Mouse (Mus musculus) small intestine, adult 2 months (tissue): Measurements from ENCODE around the gene Dock9. TPM values are rescaled to one million over a fixed set of nuclear protein-coding genes. Genes with fewer than 3 reads are reported as not detected.

Experiments
- H3K27ac ChIP-seq: fragments of 200-500 bp; 2 replicates; pipeline ENCODE4 v1.5.1; 2012; ENCODE audit warnings: low read depth, low read length, control low read depth, inconsistent platforms; ENCODE audit not compliant: insufficient read depth
- H3K27me3 ChIP-seq: fragments of 200-500 bp; 2 replicates; pipeline ENCODE4 v1.6.1; 2012; ENCODE audit warnings: mild to moderate bottlenecking, moderate library complexity, low read length, inconsistent platforms; ENCODE audit not compliant: control insufficient read depth, insufficient read depth
- H3K36me3 ChIP-seq: fragments of 200-500 bp; 2 replicates; pipeline ENCODE4 v1.6.1; 2012; ENCODE audit warnings: mild to moderate bottlenecking, low read length, control low read depth, inconsistent platforms; ENCODE audit not compliant: control insufficient read depth, insufficient read depth
- H3K4me1 ChIP-seq: fragments of 200-500 bp; 2 replicates; pipeline ENCODE4 v1.6.1; 2012; ENCODE audit warnings: low read length, inconsistent platforms, mixed read lengths; ENCODE audit not compliant: control insufficient read depth, insufficient read depth, insufficient read length
- H3K4me3 ChIP-seq: fragments of 200-500 bp; 2 replicates; pipeline ENCODE4 v1.5.1; 2012; ENCODE audit warnings: low read depth, mild to moderate bottlenecking, control low read depth, inconsistent platforms, low read length, moderate library complexity
- CTCF ChIP-seq: fragments of 200-500 bp; IDR thresholded peaks from 2 replicates; pipeline ENCODE4 v1.5.1; 2012; ENCODE audit warnings: low read depth, mild to moderate bottlenecking, control low read depth, inconsistent platforms, low read length, moderate library complexity, mixed read lengths; ENCODE audit not compliant: insufficient replicate concordance, insufficient read length; ENCODE audit errors: extremely low read depth
- POLR2A ChIP-seq: fragments of 200-500 bp; IDR thresholded peaks from 2 replicates; pipeline ENCODE4 v1.6.1; 2012; ENCODE audit warnings: low read depth, mild to moderate bottlenecking, control low read depth, inconsistent platforms, low read length, moderate library complexity
- WGBS: fragments of 180-500 bp; shearing (Covaris S2); methylation state at CpG from one replicate; pipeline ENCODE4 v1.1.7; 2018; 5-methylcytosine and 5-hydroxymethylcytosine counted together
- polyA plus RNA-seq: library from polyadenylated mRNA; depleted of rRNA; stranded (reverse); fragments of >200 nt; gene quantifications from 2 replicates; pipeline ENCODE4 v1.2.3, GENCODE M21; 2012

Gene Dock9
- polyA plus RNA-seq, 1 experiment = 5.7 TPM

GRCm38 (mm10) chr14:121654416-121654967 lies 143.1 kb downstream of the Dock9 start:
- 63% methylated on average over 7 of the region's 7 CpGs for WGBS
- Histone ChIP-seq H3K4me3 (no peak overlapping the region), H3K27me3 (no peaks in the 10 kb centered on the region), H3K27ac (peak overlapping the region; percentile 34; the same call in 1 of the 2 replicates), H3K4me1 (no peaks in the 10 kb centered on the region), H3K36me3 (0 out of 2 replicates have a peak, but pooled peaks cover 1% of the 10 kb centered on the region)
- TF ChIP-seq CTCF (no peak), POLR2A (no peak)

DNA sequence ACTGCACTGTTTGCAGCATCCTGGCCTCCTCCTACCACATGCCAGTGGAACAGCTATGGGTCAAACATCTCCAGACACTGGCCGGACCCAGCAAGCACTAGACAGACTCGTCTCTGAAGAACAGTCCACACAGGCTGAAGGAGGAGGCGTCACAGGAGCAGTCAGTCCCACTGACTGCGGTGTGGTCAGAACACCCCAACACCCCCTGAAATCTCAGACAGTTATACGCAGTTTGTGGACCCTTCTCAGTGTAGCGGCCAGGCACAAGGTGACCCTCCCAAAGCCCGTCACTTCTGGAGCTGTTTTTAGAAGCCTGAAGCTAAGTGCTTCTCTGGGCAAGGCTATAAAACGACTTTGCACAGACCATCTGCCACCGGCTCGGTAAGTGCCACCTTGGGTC lies 143.9 kb downstream of the Dock9 start:
- H3K27me3 ChIP-seq = no peaks in the 10 kb centered on the region
- no peak overlapping the region for H3K4me3 ChIP-seq
- 84% methylated on average over 10 of the region's 10 CpGs for WGBS
- H3K27ac ChIP-seq = no peak overlapping the region
- H3K4me1 ChIP-seq = no peaks in the 10 kb centered on the region
- TF ChIP-seq CTCF (no peak), POLR2A (no peak)
- 0 out of 2 replicates have a peak, but pooled peaks cover 1% of the 10 kb centered on the region for H3K36me3 ChIP-seq

DNA sequence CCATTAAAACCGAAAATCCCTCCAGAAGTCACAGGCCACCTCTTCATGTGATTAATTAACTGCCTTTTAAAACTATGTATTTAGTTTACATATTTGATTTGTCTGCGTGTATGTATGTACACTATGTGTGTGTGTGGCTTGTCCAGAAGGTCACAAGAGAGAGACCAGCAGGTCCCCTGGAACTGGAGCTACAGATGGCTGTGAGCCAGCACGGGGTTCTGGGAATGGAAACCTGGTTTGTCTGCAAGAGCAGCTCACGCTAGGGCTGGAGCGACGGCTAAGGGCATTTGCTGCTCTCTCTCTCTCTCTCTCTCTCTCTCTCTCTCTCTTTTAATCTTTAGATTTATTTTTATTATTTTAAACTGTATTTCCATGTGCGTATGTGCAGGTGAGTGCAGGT lies 144.4 kb downstream of the Dock9 start:
- no peaks in the 10 kb centered on the region for H3K27me3 ChIP-seq
- H3K4me3 ChIP-seq = no peak overlapping the region
- no peak overlapping the region for H3K27ac ChIP-seq
- H3K4me1 ChIP-seq = no peaks in the 10 kb centered on the region
- TF ChIP-seq POLR2A (no peak), CTCF (no peak)
- WGBS = 89% methylated on average over 7 of the region's 7 CpGs
- 0 out of 2 replicates have a peak, but pooled peaks cover 1% of the 10 kb centered on the region for H3K36me3 ChIP-seq

- no peak for TF ChIP-seq CTCF
- no peak for TF ChIP-seq POLR2A
- H3K27ac ChIP-seq = 0 out of 2 replicates have a peak overlapping the region, but pooled peaks have one; percentile 23
Measured at GRCm38 (mm10) chr14:121648581-121649060, 149.0 kb downstream of the Dock9 start.

GRCm38 (mm10) chr14:121647693-121648092 lies 149.9 kb downstream of the Dock9 start:
- no peaks in the 10 kb centered on the region for H3K4me1 ChIP-seq
- H3K36me3 ChIP-seq = 0 out of 2 replicates have a peak, but pooled peaks cover 1% of the 10 kb centered on the region
- 70% methylated on average over 6 of the region's 6 CpGs for WGBS
- no peak for TF ChIP-seq CTCF
- no peak for TF ChIP-seq POLR2A
- no peak overlapping the region for H3K27ac ChIP-seq
- no peaks in the 10 kb centered on the region for H3K27me3 ChIP-seq
- no peak overlapping the region for H3K4me3 ChIP-seq

More at GRCm38 (mm10) chr14:121648581-121649060, 149.0 kb downstream of the Dock9 start:
- no peaks in the 10 kb centered on the region for H3K4me1 ChIP-seq
- no peak overlapping the region for H3K4me3 ChIP-seq
- WGBS = 72% methylated on average over 9 of the region's 9 CpGs
- no peaks in the 10 kb centered on the region for H3K27me3 ChIP-seq
- H3K36me3 ChIP-seq = 0 out of 2 replicates have a peak, but pooled peaks cover 1% of the 10 kb centered on the region

GRCm38 (mm10) chr14:121646617-121647016 lies 151.0 kb downstream of the Dock9 start:
- H3K36me3 ChIP-seq = no peaks in the 10 kb centered on the region
- TF ChIP-seq CTCF = no peak
- no peak for TF ChIP-seq POLR2A
- H3K27ac ChIP-seq = no peak overlapping the region
- H3K4me1 ChIP-seq = no peaks in the 10 kb centered on the region
- no peaks in the 10 kb centered on the region for H3K27me3 ChIP-seq
- 70% methylated on average over 10 of the region's 10 CpGs for WGBS
- no peak overlapping the region for H3K4me3 ChIP-seq

DNA sequence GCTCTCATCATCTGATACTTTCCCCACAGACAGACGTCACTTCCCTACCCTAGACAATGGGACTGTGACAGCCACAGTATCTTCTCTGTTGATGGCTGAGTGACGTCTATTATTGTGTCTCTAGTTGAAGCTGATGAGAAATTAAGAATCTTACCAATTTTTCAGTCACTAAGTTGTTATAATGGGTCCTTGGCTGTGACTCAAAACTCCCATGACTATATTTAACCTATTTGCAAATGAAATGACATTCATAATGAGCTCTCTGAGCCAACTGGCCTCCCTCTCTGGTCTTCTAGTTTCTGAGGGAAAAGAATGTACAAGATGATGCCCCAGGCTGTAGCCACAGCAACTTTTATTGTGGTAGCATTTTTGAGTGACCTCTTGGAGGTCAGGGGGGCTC lies 153.3 kb downstream of the Dock9 start:
- Histone ChIP-seq H3K4me1 (no peaks in the 10 kb centered on the region), H3K36me3 (0 out of 2 replicates have a peak, but pooled peaks cover 2% of the 10 kb centered on the region), H3K4me3 (no peak overlapping the region), H3K27me3 (no peaks in the 10 kb centered on the region), H3K27ac (no peak overlapping the region)
- no peak for TF ChIP-seq CTCF
- no peak for TF ChIP-seq POLR2A
- WGBS = 89% methylated on average over 2 of the region's 2 CpGs

DNA sequence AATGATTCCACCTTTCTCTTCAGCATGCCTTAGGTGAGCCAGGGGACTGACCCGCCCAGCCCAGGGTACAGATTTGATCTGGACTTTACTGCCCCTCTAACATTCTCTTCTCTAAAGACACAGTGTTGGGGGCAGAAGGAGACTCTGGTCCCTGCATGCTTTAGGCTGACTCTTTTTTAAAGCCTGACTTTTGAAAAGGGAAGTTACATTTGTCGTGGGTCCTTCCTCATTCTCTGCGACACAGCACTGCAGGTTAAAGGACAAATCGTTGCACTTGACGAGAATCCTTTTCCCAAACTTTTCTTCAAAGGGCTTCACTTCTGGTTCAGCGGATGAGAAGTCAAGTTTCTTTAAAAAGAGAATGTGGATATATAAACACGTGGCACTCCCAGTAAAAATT lies 156.4 kb downstream of the Dock9 start:
- peaks cover 5% of the 10 kb centered on the region; the same call in 1 of the 2 replicates for H3K36me3 ChIP-seq
- TF ChIP-seq POLR2A (no peak), CTCF (no peak)
- H3K27ac ChIP-seq = no peak overlapping the region
- 91% methylated on average over 7 of the region's 7 CpGs for WGBS
- no peaks in the 10 kb centered on the region for H3K27me3 ChIP-seq
- no peak overlapping the region for H3K4me3 ChIP-seq
- H3K4me1 ChIP-seq = no peaks in the 10 kb centered on the region
